Mouse (Mus musculus): Measurements from ENCODE around the gene Zfpm1.

Zfpm1 gene

DNA sequence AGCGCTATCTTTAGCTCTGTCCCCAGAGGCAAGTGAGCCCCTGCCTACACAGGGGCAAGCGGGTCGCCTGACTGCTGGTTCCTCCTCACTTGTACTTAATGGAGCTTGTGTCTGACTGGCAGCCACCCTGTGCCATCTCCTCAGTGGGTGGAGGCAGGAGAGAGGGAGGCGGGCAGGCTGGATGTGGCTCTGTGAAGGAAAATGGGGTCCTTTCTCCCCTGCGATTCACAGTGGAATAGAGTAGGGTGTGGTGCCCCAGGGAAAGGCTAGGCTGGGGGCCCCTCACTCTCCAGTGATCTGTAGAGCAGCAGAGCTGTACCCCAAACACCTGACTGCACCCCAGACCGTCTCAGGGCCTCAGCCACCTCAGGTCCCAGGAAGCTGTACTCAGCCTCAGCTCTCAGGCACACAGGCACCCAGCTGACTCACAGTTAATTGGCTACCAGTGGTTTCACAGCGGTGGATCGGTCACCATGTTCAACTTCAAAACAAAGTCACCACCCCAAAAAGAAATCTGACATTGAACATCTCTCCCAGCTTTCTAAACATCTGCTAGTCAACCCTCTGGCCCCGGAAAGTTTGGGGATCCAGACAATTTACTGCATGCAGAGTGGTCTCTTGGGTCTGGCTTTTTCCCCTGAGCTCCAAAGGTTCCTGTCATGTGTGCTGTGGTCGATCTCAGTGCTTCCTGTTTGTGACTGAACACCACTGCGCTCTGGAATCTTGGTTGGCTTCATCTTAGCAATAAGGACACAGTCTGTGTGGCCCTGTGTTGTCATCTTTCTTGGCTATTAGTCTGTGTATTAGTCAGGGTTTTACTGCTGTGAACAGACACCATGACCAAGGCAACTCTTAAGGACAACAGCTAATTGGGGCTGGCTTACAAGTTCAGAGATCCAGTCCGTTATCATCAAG, 63.5 kb downstream of the Zfpm1 start:
- DNase-seq (ENCODE audit: low read depth, low spot score), result no peak

DNA sequence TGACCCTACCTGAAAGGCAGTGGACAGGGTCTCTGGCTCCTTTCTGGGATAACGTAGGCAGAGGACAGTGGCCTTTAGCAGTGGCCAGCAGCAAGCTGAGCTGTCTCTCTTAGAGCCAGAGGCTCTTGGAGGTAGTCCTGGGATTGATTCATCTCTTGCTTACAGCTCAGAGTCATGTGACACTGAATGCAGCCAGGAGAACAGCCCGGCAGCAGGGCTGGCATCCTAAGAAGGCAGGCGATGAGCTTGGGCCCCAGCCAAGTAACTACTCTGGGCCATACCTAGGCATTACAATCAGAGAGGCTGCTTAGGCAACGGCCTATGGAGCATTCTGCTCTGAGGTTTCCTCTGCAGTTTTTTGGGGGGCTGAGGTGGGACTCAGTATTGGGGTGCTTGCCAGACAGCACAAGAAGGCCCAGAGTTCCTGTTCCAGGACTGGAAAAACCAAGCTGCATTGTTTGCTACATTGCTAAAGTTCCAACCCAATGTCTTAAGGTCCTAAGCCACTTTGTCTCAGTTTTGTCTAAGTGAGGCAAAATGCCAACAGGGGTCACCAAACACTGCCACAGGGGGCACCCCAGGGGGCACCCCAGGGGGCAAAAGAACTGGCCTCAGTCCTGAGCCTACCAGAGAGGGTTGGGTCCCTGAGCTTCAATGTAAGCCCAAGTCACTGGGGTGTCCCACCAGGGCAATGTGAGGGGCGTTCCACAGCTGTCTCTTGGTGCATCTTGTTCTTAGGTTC, 66.0 kb downstream of the Zfpm1 start:
- DNase-seq (ENCODE audit: low read depth, low spot score), result no peak

DNA sequence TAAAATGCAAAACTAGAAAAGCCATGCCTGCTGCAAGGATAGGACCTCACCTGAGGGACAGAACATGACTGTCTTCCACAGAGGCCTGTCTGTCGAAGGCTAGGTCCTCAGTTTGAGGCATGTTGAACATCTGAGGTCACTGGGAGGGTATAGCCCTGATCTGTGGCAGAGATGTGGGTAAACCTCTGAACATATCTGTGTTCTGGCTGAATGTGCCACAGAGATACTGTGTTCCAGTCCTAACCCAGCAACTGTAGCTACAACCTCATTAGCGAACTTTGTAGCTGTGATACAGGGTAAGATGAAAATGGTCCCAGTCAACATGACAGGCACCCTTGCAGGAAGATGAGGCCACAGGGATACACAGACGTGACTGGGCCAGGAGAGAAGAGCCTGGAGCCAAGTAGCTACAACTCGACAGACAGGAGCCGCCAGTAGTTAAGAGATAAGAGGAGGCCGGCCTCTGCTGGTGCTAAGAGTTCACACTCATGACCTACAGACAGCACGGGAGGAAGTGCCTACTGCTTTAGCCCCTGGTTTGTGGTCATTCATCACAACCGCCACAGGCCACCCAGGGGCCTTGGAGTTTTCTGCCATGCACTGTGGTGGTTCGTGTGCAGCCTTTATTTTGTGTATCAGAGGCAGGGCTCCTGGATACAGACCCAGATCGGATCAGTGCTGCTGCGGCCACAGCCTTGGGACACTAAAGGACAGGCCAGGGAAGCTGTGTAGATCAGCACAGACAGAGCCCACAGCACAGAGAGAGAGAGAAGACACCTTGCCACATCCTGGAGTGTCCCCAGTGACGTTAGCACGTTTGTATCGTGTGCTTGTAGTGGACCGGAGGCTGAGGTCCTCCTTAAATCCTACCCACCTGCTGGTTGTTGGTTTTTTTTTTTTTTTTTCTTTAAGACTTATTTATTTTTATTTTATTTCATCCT, 67.7 kb downstream of the Zfpm1 start:
- DNase-seq (ENCODE audit: low read depth, low spot score), result no peak

DNA sequence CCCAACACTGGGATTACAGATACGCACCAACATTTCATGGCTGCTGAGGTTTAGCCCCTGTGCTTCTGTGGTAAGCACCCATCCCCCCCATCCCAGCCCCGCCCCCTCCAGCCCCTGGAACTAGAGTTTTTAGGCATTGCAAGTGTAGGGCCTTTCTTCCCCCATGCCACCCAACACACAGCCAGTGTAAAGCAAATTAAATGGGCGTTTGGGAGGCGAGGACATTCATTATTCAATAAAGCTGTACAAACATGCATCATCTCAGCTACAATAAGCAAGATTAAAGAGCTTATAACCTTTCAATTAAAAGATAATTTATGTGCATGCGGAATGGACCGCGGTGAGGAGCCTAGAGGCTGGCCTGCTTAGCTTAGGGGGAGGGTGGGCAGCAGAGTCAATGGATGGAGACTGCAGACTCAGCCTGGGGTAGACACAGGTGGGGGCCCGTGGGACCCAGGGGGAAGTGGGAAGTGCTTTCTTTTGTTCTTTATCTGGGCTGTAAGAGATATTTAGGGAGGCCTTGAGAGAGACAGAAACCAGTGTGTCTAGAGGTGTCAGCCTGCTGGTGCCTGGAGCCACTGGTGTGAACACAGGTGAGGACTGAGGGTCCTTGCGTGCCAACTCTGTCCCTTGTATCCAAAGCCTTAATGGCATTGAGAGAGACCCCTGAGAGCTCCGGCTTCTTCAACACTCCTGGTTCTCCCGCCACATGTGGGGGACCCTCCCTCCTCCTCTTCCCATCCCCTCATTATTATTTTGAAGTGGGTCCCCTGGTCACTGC, 68.6 kb downstream of the Zfpm1 start:
- DNase-seq (ENCODE audit: low read depth, low spot score), result no peak

DNA sequence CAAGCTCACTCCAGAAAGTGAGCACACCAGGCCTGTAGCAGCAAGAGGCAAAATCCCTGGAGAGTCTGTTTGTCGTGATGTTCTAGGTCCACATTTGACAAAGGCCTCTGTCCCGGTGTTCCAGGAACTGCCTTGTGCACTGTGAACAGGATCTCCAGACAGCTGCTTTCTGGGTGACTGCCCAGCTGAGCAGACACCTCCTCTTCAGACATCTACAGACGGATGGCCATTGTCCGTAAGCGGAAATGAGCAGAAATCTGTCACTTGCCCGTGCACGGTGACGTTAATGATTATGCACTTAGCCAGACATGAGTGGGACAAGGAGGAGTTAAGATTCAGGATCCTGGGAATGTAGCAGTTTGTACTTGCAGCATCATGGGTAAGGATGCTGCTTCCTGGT, 72.2 kb downstream of the Zfpm1 start:
- DNase-seq (ENCODE audit: low read depth, low spot score), result no peak

DNA sequence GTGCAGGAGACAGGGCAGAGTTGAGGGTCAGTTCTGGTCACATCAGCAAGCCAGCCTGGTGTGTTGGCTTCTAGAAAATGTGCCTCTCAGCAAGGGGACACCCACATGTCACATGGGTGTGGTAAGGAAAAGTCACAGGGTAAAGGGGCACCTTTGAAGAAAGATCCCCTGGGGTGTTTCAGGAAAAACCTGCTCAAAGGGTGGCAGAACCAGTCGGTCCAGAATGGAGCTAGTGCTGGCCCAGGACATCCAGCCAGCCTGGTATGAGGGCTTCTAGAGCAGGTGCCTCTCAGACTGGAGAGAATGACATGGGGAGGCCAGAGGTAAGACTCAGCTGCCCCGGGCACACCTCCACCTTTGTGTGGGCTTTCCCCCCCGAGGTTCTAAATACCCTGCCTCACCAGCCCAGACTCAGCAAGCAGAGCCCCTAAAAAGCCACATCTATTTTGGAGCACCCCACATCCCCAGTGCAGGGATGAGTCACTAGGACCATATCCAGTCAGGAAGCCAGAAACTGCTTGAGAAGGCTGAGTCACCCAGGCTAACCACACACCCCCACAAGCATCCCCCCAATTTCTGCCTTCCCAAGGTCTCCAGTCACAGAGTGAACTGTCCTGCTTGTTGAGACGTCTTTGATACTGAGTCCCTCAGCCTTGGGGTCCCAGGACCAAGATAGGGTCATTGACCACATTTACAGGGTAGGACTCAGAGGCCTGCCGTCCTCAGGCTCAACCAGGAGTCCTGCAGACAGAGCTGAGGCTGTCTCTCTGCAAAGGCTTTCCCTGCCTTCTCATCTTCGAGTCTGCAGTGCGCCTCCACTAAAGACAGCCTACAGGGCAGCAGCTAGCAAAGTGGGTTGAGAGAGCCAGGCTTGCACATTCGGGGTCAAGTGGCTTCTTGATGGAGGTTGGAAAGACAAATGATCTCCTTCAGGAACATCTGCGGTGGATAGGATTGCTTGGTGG, 74.0 kb downstream of the Zfpm1 start:
- no peak for DNase-seq (ENCODE audit: low read depth, low spot score)

DNA sequence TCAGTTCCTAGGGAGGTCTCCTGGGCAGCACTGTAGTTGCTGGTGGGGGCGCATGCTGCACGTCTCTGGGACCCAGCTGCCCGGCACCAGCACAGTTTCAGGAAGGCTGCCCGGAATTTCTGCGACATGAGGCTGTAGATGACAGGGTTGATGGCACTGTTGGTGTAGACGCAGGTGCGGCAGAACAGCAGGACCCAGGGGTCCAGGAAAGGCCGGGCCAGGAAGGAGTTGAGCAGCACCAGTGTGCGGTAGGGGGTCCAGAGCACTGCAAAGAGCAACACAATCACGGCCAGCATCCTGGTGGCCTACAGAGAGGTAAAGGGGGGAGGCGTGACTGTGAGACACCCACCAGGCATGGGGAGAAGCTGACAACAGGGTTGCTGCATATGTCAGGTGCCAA, 75.3 kb downstream of the Zfpm1 start:
- no peak for DNase-seq (ENCODE audit: low read depth, low spot score)

DNA sequence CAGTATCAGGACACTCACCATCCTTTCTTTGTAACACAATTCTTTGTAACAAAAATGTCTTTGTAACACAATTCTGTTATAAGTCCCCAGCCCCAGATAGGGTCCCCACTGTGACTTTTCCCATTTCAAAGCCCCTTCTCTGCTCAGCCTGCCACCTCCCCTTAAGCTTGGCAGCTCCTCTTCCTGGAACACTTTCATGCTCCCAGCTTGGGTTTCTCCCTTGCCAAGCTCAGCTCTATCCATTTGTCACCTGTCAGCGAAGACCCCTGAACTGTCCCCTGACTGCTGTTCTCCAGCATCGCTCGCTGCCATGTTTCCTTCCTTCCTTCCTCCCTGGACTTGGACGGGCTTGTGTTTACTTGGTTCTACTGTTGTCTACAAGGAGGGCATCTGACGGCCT, 75.7 kb downstream of the Zfpm1 start:
- DNase-seq (ENCODE audit: low read depth, low spot score), result no peak

DNA sequence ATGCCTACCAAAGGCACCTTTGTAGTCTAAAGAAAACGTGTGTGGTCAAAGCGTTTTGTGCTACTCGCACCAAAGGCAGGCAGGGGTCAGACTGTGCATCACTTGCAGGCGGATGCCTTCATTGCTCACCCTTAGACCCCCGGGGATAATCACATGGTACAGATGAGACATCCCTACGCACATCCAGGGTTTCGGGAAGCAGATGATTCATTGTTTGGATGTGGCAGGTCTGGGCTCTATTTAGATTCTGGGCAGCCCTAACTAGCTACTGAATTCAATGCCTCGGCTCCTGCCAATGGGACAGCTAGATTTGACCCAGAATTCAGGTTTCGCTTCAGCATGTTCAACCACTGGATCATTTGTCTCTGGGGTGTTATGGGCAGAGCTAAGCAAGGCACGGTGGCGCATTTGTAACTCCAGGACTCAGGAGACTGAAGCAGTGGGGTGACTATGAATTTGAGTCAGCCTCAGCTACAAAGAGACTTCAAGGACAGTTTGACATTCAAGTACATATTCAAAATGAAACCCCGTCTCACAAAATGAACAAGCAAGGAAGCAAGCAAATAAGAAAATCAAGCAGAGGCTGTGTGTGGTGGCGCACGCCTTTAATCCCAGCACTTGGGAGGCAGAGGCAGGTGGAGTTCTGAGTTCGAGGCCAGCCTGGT, 77.3 kb downstream of the Zfpm1 start:
- no peak for DNase-seq (ENCODE audit: low read depth, low spot score)

DNA sequence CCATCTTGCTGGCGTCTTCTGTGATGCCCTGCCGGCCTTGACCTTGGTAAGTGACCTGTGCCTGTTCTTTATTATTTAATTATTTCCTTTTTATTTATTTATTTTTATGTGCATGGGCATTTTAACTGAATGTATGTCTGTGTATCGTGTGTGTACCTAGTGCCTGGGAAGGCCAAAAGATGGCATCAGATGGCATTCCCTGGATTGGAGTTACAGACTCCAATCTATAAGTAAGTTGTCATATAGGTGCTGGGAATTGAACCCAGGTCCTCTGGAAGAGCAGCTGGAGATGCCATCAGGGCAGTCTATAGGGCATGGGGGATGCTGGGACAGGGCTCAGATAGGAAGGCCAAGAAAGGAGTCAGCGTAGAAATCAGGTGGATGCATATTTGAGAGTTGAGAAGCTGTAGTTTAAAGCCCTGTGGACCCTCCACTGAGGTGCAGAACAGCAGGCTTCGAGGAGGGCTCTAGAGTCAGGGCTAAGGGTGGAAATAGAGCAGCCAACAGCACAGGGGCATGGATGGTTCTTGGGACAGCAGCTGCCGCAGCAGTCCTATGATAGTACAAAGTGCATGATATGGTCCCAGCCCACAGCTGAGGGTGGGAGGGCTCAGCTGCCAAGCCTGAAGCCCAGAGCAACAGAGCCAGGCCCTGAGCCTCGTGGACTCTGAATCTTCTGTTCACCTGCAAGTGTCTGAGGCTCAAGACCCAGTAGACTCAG, 78.9 kb downstream of the Zfpm1 start, which contains the start of gene Trhr2:
TSS of gene Trhr2 (minus strand) at position 51 of the 721 bp plus-strand sequence.
- DNase-seq (ENCODE audit: low read depth, low spot score), result no peak

DNA sequence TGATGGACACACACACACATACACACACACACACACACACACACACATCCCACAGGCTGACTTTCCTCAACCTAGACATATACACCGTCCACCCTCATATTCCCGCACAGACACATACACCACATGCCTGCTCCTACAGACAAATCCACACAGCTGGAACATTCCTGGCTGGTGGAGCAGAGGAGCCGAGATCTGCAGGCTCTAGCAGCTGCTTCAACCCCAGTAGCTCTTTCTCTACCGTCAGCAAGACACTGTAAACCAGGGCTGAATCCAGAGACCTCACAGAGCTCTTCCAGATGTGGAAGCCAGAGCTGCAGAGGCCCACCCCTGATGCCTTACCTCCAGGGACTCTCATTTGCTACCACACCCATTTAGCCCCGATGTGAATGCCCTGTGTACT, 80.3 kb downstream of the Zfpm1 start:
- DNase-seq (ENCODE audit: low read depth, low spot score), result no peak

DNA sequence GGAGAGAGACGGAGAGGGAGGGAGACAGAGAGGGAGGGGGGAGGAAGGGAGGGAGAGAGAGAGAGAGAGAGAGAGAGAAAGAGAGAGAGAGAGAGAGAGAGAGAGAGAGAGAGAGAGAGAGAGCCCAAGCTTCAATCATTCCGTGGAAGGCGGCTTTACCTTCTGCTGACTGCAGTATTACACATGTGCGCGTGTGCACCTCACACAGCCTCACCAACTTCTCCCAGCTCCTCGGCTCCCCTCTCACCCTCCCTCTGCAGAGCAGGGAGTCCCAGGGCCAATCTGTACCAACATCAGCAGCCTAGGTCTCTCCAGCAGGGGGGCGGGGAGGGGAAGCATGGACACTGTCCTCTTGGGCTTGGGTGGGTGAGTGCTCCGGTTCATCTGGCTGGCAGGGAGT, 81.0 kb downstream of the Zfpm1 start:
- no peak for DNase-seq (ENCODE audit: low read depth, low spot score)

DNA sequence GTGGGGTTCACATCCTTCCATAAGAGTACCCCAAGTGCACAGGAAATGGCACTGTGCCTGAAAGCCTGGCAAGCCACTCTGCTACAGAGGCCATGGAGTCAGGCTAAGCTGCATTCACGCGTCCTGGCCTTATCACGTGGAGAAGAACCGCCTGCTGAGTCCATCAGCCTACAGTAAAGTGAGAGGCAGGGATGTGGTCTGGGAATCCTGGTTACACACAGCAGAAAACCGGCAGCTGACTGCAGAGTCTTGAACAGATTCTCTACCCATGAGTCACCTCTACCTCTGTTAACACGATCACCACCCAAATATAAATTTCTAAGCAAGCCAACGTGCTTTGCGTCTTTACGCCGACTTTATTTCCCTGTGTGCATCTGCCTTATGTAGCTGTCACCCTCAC, 86.6 kb downstream of the Zfpm1 start:
- no peak for DNase-seq (ENCODE audit: low read depth, low spot score)

DNA sequence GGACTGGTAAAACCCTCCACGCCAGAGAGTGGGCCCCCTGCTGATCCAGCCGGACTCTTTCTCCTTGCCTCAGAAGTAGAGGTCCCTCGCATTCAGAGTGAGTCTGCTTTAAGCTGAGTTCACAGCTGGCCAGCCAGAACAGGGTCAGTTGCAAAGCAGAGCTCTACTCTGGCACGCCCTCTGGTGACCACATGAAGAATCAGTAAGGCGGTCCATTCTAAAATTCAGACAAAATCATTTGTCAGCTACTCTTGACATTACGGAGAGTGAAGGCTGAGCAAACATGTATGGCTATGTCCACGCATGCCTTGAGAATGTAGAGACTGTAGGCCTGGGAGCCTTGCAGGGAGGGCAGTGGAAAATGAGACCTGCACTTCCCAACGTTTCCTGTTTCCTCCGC, 87.7 kb downstream of the Zfpm1 start:
- DNase-seq (ENCODE audit: low read depth, low spot score), result peak; percentile 69

DNA sequence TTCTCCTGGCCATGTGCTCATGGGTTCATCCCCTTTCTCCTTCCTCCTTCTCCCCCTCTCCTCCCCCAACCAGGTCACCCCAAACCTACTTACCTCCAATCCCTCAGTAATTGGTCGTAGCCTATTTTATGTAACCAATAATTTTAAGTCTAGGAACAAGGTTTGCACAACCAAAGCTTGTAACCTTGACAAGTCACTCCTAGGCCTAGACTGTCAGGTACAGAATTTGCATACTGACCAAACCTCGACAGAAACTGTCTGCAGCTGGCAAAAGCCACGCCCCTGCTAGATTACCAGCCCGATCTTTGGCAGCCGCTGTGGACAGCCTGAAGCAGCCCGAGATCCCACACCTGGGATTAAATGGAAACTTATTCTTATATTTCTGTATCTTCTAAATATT, 89.8 kb downstream of the Zfpm1 start:
- no peak for DNase-seq (ENCODE audit: low read depth, low spot score)

DNA sequence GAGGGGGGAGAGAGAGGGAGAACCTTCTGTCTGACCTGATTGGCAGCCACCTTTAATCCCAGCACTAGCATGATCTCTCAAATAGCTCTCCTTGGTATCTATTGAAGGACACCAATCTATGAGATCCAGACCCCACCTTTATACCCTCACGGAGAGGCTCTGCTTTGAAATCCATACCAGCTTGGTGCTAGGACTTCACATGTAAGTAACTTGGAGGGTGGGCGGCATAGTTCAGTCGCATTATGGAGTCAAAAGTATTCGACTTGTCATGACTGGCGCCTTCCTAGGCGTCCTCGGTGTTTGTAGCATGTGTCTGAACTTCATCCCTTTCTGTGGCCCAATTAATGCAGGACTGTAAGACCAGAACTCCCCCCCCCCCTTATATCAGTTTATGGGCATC, 93.4 kb downstream of the Zfpm1 start:
- DNase-seq (ENCODE audit: low read depth, low spot score), result peak; percentile 10

DNA sequence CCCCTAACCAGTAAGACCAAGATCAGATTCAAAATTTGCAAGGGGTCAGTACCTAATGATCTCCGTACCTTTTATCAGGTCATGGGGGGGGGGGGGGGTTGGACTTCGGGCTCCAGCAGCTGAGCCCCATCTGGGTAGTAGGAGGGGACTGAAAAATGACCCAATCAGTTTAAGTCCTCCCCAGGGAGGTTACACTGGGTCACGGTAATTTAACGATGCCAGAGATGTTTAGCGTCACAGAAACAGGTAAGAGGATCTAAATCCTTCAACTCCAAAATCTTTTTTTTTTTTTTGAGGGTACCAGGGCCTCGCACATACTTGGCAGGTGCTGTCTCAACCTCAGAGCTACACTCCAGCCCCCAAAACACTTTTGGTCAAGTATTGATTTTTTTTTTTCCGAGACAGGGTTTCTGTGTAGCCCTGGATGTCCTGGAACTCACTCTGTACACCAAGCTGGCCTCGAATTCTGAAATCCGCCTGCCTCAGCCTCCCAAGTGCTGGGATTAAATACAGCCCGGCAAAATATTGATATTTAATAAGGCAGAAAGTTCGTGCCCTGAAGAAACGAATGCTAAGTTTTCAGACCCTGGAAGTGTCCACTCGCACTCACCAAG, 93.9 kb downstream of the Zfpm1 start:
- DNase-seq (ENCODE audit: low read depth, low spot score), result peak; percentile 11
